Mouse (Mus musculus): ENCODE data around the gene Sema5a. TPM values are rescaled to one million over a fixed set of nuclear protein-coding genes. Genes with fewer than 3 reads are reported as not detected.

The Sema5a gene
- polyA plus RNA-seq, 1 experiment from 2014 or later: 19.6 TPM

- ATAC-seq: no peak
- WGBS: 89% methylated on average over 5 of the region's 5 CpGs
- H3K4me1 ChIP-seq: peaks cover 4% of the 10 kb centered on the region; the same call in 1 of the 2 replicates
Observed at GRCm38 (mm10) chr15:32322455-32323220, 78.0 kb downstream of the Sema5a start.

GRCm38 (mm10) chr15:32323224-32323623 is 78.6 kb downstream of the Sema5a start:
- Histone ChIP-seq H3K27ac (no peak overlapping the region), H3K36me3 (ENCODE audit: poor library complexity, severe bottlenecking) (no peaks in the 10 kb centered on the region), H3K9ac (no peak overlapping the region), H3K9me3 (replicated peaks) (no peaks in the 10 kb centered on the region), H3K4me3 (no peak overlapping the region), H3K4me1 (peaks cover 4% of the 10 kb centered on the region; the same call in 1 of the 2 replicates), H3K27me3 (no peaks in the 10 kb centered on the region), H3K4me2 (no peak overlapping the region)
- no peak for ATAC-seq
- WGBS: 91% methylated on average over 4 of the region's 4 CpGs

More at GRCm38 (mm10) chr15:32322455-32323220, 78.0 kb downstream of the Sema5a start:
- Histone ChIP-seq H3K4me3 (no peak overlapping the region), H3K27ac (no peak overlapping the region), H3K36me3 (ENCODE audit: poor library complexity, severe bottlenecking) (no peaks in the 10 kb centered on the region), H3K9me3 (replicated peaks) (no peaks in the 10 kb centered on the region), H3K27me3 (no peaks in the 10 kb centered on the region), H3K9ac (no peak overlapping the region), H3K4me2 (no peak overlapping the region)

GRCm38 (mm10) chr15:32324105-32324504 is 79.5 kb downstream of the Sema5a start:
- H3K9ac ChIP-seq: no peak overlapping the region
- no peaks in the 10 kb centered on the region for H3K36me3 ChIP-seq (ENCODE audit: poor library complexity, severe bottlenecking)
- no peak overlapping the region for H3K4me3 ChIP-seq
- peak; percentile 57; the same call in 1 of the 2 replicates for ATAC-seq
- no peak overlapping the region for H3K27ac ChIP-seq
- no peak overlapping the region for H3K4me2 ChIP-seq
- peaks cover 6% of the 10 kb centered on the region for H3K4me1 ChIP-seq
- WGBS: 69% methylated on average over 7 of the region's 7 CpGs
- no peaks in the 10 kb centered on the region for H3K27me3 ChIP-seq
- no peaks in the 10 kb centered on the region for H3K9me3 ChIP-seq (replicated peaks)

- Histone ChIP-seq H3K9ac (no peak overlapping the region), H3K4me1 (peaks cover 30% of the 10 kb centered on the region), H3K9me3 (replicated peaks) (no peaks in the 10 kb centered on the region), H3K4me2 (no peak overlapping the region), H3K4me3 (no peak overlapping the region), H3K36me3 (ENCODE audit: poor library complexity, severe bottlenecking) (no peaks in the 10 kb centered on the region), H3K27ac (peak overlapping the region; percentile 44), H3K27me3 (no peaks in the 10 kb centered on the region)
- ATAC-seq: no peak
- 72% methylated on average over 4 of the region's 4 CpGs for WGBS
Observed at GRCm38 (mm10) chr15:32328370-32329004, 83.9 kb downstream of the Sema5a start.

GRCm38 (mm10) chr15:32329670-32330330 is 85.2 kb downstream of the Sema5a start:
- H3K4me3 ChIP-seq: no peak overlapping the region
- H3K27me3 ChIP-seq: no peaks in the 10 kb centered on the region
- no peak overlapping the region for H3K4me2 ChIP-seq
- H3K36me3 ChIP-seq (ENCODE audit: poor library complexity, severe bottlenecking): no peaks in the 10 kb centered on the region
- H3K27ac ChIP-seq: peak overlapping the region; percentile 6; the same call in 1 of the 2 replicates
- 64% methylated on average over 10 of the region's 10 CpGs for WGBS
- no peaks in the 10 kb centered on the region for H3K9me3 ChIP-seq (replicated peaks)
- peak; percentile 36; the same call in 1 of the 2 replicates for ATAC-seq
- H3K9ac ChIP-seq: no peak overlapping the region
- H3K4me1 ChIP-seq: peaks cover 28% of the 10 kb centered on the region

GRCm38 (mm10) chr15:32330427-32330826 is 85.8 kb downstream of the Sema5a start:
- H3K27ac ChIP-seq: no peak overlapping the region

GRCm38 (mm10) chr15:32331037-32331436 is 86.4 kb downstream of the Sema5a start:
- H3K27ac ChIP-seq: 0 out of 2 replicates have a peak overlapping the region, but pooled peaks have one; percentile 8

More at GRCm38 (mm10) chr15:32330427-32330826, 85.8 kb downstream of the Sema5a start:
- ATAC-seq: peak; percentile 36; the same call in 1 of the 2 replicates
- H3K4me3 ChIP-seq: no peak overlapping the region
- H3K27me3 ChIP-seq: no peaks in the 10 kb centered on the region
- no peak overlapping the region for H3K9ac ChIP-seq
- 27% methylated on average over 8 of the region's 8 CpGs for WGBS
- peaks cover 28% of the 10 kb centered on the region for H3K4me1 ChIP-seq
- H3K36me3 ChIP-seq (ENCODE audit: poor library complexity, severe bottlenecking): no peaks in the 10 kb centered on the region
- no peaks in the 10 kb centered on the region for H3K9me3 ChIP-seq (replicated peaks)
- H3K4me2 ChIP-seq: no peak overlapping the region

GRCm38 (mm10) chr15:32333456-32333855 is 88.8 kb downstream of the Sema5a start:
- Histone ChIP-seq H3K4me1 (peaks cover 30% of the 10 kb centered on the region), H3K4me2 (no peak overlapping the region), H3K9ac (no peak overlapping the region), H3K36me3 (ENCODE audit: poor library complexity, severe bottlenecking) (no peaks in the 10 kb centered on the region), H3K27ac (no peak overlapping the region), H3K4me3 (no peak overlapping the region), H3K27me3 (no peaks in the 10 kb centered on the region), H3K9me3 (replicated peaks) (no peaks in the 10 kb centered on the region)
- ATAC-seq: no peak
- WGBS: 91% methylated on average over 2 of the region's 2 CpGs

More at GRCm38 (mm10) chr15:32331037-32331436, 86.4 kb downstream of the Sema5a start:
- peak; percentile 41 for ATAC-seq
- no peak overlapping the region for H3K9ac ChIP-seq
- peaks cover 28% of the 10 kb centered on the region for H3K4me1 ChIP-seq
- H3K4me2 ChIP-seq: no peak overlapping the region
- no peaks in the 10 kb centered on the region for H3K36me3 ChIP-seq (ENCODE audit: poor library complexity, severe bottlenecking)
- H3K27me3 ChIP-seq: no peaks in the 10 kb centered on the region
- H3K9me3 ChIP-seq (replicated peaks): no peaks in the 10 kb centered on the region
- WGBS: 44% methylated on average over 2 of the region's 2 CpGs
- H3K4me3 ChIP-seq: no peak overlapping the region

- H3K4me3 ChIP-seq: no peak overlapping the region
- H3K27me3 ChIP-seq: no peaks in the 10 kb centered on the region
- H3K27ac ChIP-seq: no peak overlapping the region
- H3K9ac ChIP-seq: no peak overlapping the region
- H3K4me1 ChIP-seq: peaks cover 17% of the 10 kb centered on the region
- ATAC-seq: no peak
- H3K9me3 ChIP-seq (replicated peaks): no peaks in the 10 kb centered on the region
- H3K4me2 ChIP-seq: no peak overlapping the region
- no peaks in the 10 kb centered on the region for H3K36me3 ChIP-seq (ENCODE audit: poor library complexity, severe bottlenecking)
- 93% methylated on average over 3 of the region's 3 CpGs for WGBS
Observed at GRCm38 (mm10) chr15:32337810-32338209, 93.2 kb downstream of the Sema5a start.

GRCm38 (mm10) chr15:32338721-32339290 is 94.2 kb downstream of the Sema5a start:
- Histone ChIP-seq H3K9me3 (replicated peaks) (no peaks in the 10 kb centered on the region), H3K4me2 (no peak overlapping the region), H3K9ac (no peak overlapping the region), H3K27ac (no peak overlapping the region), H3K4me3 (no peak overlapping the region), H3K36me3 (ENCODE audit: poor library complexity, severe bottlenecking) (no peaks in the 10 kb centered on the region), H3K27me3 (no peaks in the 10 kb centered on the region), H3K4me1 (peaks cover 17% of the 10 kb centered on the region)
- ATAC-seq: peak; percentile 43; the same call in 1 of the 2 replicates
- WGBS: 58% methylated on average over 3 of the region's 3 CpGs

- Histone ChIP-seq H3K27me3 (no peaks in the 10 kb centered on the region), H3K4me1 (peaks cover 16% of the 10 kb centered on the region), H3K9ac (no peak overlapping the region), H3K27ac (no peak overlapping the region), H3K4me2 (no peak overlapping the region), H3K9me3 (replicated peaks) (no peaks in the 10 kb centered on the region), H3K4me3 (no peak overlapping the region), H3K36me3 (ENCODE audit: poor library complexity, severe bottlenecking) (no peaks in the 10 kb centered on the region)
- WGBS: 38% methylated on average over 5 of the region's 5 CpGs
- ATAC-seq: no peak
Observed at GRCm38 (mm10) chr15:32339426-32339825, 94.8 kb downstream of the Sema5a start.
